Mouse (Mus musculus): ENCODE measurements around the gene Spag8.

The Spag8 gene

GRCm38 (mm10) chr4:43604751-43605685, 48.4 kb downstream of the Spag8 start:
- no peak for DNase-seq (ENCODE audit: extremely low read depth, low read depth, low spot score)

GRCm38 (mm10) chr4:43604099-43604498, 49.3 kb downstream of the Spag8 start:
- DNase-seq (ENCODE audit: extremely low read depth, low read depth, low spot score), result no peak
